ENCODE assay signal across 12 mouse cellular contexts in the genomic region with DNA sequence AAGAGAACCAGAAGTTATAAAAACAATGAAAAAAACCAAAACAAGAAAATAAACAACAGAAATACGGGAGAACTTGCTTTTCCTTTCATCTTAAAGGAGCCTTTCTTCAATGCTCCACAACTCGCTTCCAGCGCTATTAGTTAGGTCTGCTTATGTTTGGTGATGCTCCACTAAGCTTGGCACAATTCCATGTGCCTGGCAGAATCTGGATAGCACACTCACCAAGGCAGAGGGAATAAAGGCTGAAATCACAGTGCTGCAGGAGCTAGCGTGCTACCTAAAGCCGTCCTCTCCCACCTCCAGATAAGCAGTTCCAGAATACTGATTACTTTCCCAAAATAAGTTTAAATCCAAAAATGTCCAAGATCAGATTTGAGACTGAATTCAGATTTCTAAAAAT. TPM values are rescaled to one million over a fixed set of nuclear protein-coding genes. Genes with fewer than 3 reads are reported as not detected.
DNase-seq lines count a peak whose midpoint lies in the region; ATAC-seq and TF ChIP-seq lines count a peak whose summit lies in the region.
"Had no signal": no experiment of that assay in that cellular context is flagged by ENCODE, and none has a peak within 500 bp of the region (broad histone marks: within the 10 kb centered on the region; RNA-seq: fewer than 3 reads in every experiment).

No protein-coding gene starts in this region.

- DNase-seq in kidney, adult 2 months: peak; percentile 71
- peak; percentile 54 for DNase-seq in cerebellum, adult 8-10 months
- peak; percentile 57 to 66 for DNase-seq in kidney, postnatal 25 days
- DNase-seq in left cerebral cortex, postnatal 4 days: peak; percentile 17
- DNase-seq in heart, adult 18-20 months: no peak
- DNase-seq: gastrocnemius, postnatal 14 days; liver, embryonic 13.5 days; thymus, adult 2 months had no signal

- H3K27ac ChIP-seq in kidney, adult 2 months (ENCODE audit: insufficient read depth, low read depth, low read length): no peak overlapping the region
- H3K27ac ChIP-seq in kidney, embryonic 16.5 days (ENCODE audit: low read length): no peak overlapping the region
- no peak overlapping the region for H3K27ac ChIP-seq in hindbrain, embryonic 16.5 days (ENCODE audit: low read depth, low read length)
- no peak overlapping the region for H3K27ac ChIP-seq in midbrain, embryonic 15.5 days
- H3K27ac ChIP-seq: liver, embryonic 13.5 days; neural tube, embryonic 12.5 days had no signal

- no peak for TF ChIP-seq POLR2A in kidney, adult 2 months (IDR thresholded peaks at IDR 0.05; ENCODE audit: low read depth, low read length)

- no peaks in the 10 kb centered on the region for H3K4me1 ChIP-seq in kidney, adult 2 months (ENCODE audit: control insufficient read depth, insufficient read depth, low read length)
- H3K4me1 ChIP-seq in kidney, embryonic 16.5 days (ENCODE audit: insufficient read depth, low read length): no peaks in the 10 kb centered on the region
- no peaks in the 10 kb centered on the region for H3K4me1 ChIP-seq in hindbrain, embryonic 16.5 days (ENCODE audit: control insufficient read depth, insufficient read depth, low read depth, low read length)
- H3K4me1 ChIP-seq in midbrain, embryonic 15.5 days: no peaks in the 10 kb centered on the region
- H3K4me1 ChIP-seq: liver, embryonic 13.5 days; neural tube, embryonic 12.5 days had no signal

- ATAC-seq in kidney, embryonic 16.5 days (ENCODE audit: low FRiP score, low TSS enrichment): no peak
- ATAC-seq in hindbrain, embryonic 16.5 days: no peak
- no peak for ATAC-seq in midbrain, embryonic 15.5 days (replicated peaks)

- H3K9me3 ChIP-seq in kidney, embryonic 16.5 days (ENCODE audit: low read length): no peaks in the 10 kb centered on the region
- no peaks in the 10 kb centered on the region for H3K9me3 ChIP-seq in hindbrain, embryonic 16.5 days (ENCODE audit: control insufficient read depth, low read length)
- no peaks in the 10 kb centered on the region for H3K9me3 ChIP-seq in midbrain, embryonic 15.5 days
- H3K9me3 ChIP-seq: liver, embryonic 13.5 days; neural tube, embryonic 12.5 days had no signal

- no peaks in the 10 kb centered on the region for H3K27me3 ChIP-seq in kidney, adult 2 months (replicated peaks; ENCODE audit: control insufficient read depth, insufficient read depth, low read length)
- H3K27me3 ChIP-seq in kidney, embryonic 16.5 days (ENCODE audit: insufficient read depth, low read length): no peaks in the 10 kb centered on the region
- no peaks in the 10 kb centered on the region for H3K27me3 ChIP-seq in hindbrain, embryonic 16.5 days (replicated peaks; ENCODE audit: control insufficient read depth, insufficient read depth, low read length)
- H3K27me3 ChIP-seq in midbrain, embryonic 15.5 days (replicated peaks): no peaks in the 10 kb centered on the region
- H3K27me3 ChIP-seq: liver, embryonic 13.5 days; neural tube, embryonic 12.5 days had no signal

- intact Hi-C loops in left cerebral cortex, postnatal 4 days (cut with DNase I): no loop called here

- H3K4me3 ChIP-seq in kidney, adult 2 months (ENCODE audit: insufficient read depth, low read depth, low read length): no peak overlapping the region
- H3K4me3 ChIP-seq in kidney, embryonic 16.5 days (ENCODE audit: low read length): no peak overlapping the region
- no peak overlapping the region for H3K4me3 ChIP-seq in hindbrain, embryonic 16.5 days (ENCODE audit: low read length)
- no peak overlapping the region for H3K4me3 ChIP-seq in midbrain, embryonic 15.5 days
- H3K4me3 ChIP-seq: liver, embryonic 13.5 days; neural tube, embryonic 12.5 days had no signal

- no peak for TF ChIP-seq CTCF in kidney, adult 2 months (conservative IDR thresholded peaks at IDR 0.05; ENCODE audit: insufficient read depth, insufficient read length, low read depth, low read length)

- no peak overlapping the region for H3K9ac ChIP-seq in kidney, embryonic 16.5 days (replicated peaks; ENCODE audit: low read length)
- no peak overlapping the region for H3K9ac ChIP-seq in hindbrain, embryonic 16.5 days (ENCODE audit: low read depth, low read length)
- H3K9ac ChIP-seq in midbrain, embryonic 15.5 days: no peak overlapping the region
- H3K9ac ChIP-seq: liver, embryonic 13.5 days; neural tube, embryonic 12.5 days had no signal

- H3K36me3 ChIP-seq in kidney, adult 2 months (ENCODE audit: control insufficient read depth, insufficient read depth, low read length): peaks cover 4% of the 10 kb centered on the region
- peaks cover 29% of the 10 kb centered on the region for H3K36me3 ChIP-seq in kidney, embryonic 16.5 days (ENCODE audit: insufficient read depth, low read length)
- peaks cover 19% of the 10 kb centered on the region for H3K36me3 ChIP-seq in hindbrain, embryonic 16.5 days (ENCODE audit: control insufficient read depth, insufficient read depth, low read length)
- H3K36me3 ChIP-seq in midbrain, embryonic 15.5 days (replicated peaks): peaks cover 19% of the 10 kb centered on the region

- WGBS in kidney, adult 2 months: 37% methylated on average over 5 of the region's 5 CpGs
- 84% methylated on average over 5 of the region's 5 CpGs for WGBS in kidney, embryonic 16.5 days
- WGBS in hindbrain, embryonic 16.5 days: 74% methylated on average over 5 of the region's 5 CpGs
- 79% methylated on average over 5 of the region's 5 CpGs for WGBS in midbrain, embryonic 15.5 days

- H3K4me2 ChIP-seq in kidney, embryonic 16.5 days (replicated peaks; ENCODE audit: low read depth, low read length): no peak overlapping the region
- H3K4me2 ChIP-seq in hindbrain, embryonic 16.5 days (ENCODE audit: low read length): no peak overlapping the region
- H3K4me2 ChIP-seq in midbrain, embryonic 15.5 days: no peak overlapping the region
- H3K4me2 ChIP-seq: liver, embryonic 13.5 days; neural tube, embryonic 12.5 days had no signal

RNA-seq across cellular contexts. Expression of gene Ubr1, which starts 19.3 kb away (rescaled TPM):
- polyA plus RNA-seq in kidney, adult 2 months (2012; rRNA removed): 22.0 and 23.0 TPM in 2 replicates
- 27.3 and 31.0 TPM in 2 replicates for polyA plus RNA-seq in kidney, embryonic 16.5 days (2015; fragmentation: Nextera tagmentation; extraction: Ambion mirVana)
- 10 to 100 TPM; 47.6 to 51.2 TPM for total RNA-seq in left cerebral cortex, postnatal 4 days (2021)
- total RNA-seq in heart, adult 18-20 months (2021): 10 to 100 TPM; 18.9 to 21.4 TPM
- 33.4 and 38.2 TPM in 2 replicates for polyA plus RNA-seq in hindbrain, embryonic 16.5 days (2015; fragmentation: Nextera tagmentation; extraction: Ambion mirVana)
- polyA plus RNA-seq in midbrain, embryonic 15.5 days (2015; fragmentation: Nextera tagmentation; extraction: Ambion mirVana): 33.5 and 38.5 TPM in 2 replicates

RNA-seq across cellular contexts. Expression of gene Tmem62, which starts 25.6 kb away (rescaled TPM):
- polyA plus RNA-seq in kidney, adult 2 months (2012; rRNA removed): 9.2 and 10.0 TPM in 2 replicates
- polyA plus RNA-seq in kidney, embryonic 16.5 days (2015; fragmentation: Nextera tagmentation; extraction: Ambion mirVana): 5.3 and 5.8 TPM in 2 replicates
- 10 to 100 TPM; 17.9 to 19.0 TPM for total RNA-seq in left cerebral cortex, postnatal 4 days (2021)
- 1 to 10 TPM; 3.3 to 3.5 TPM for total RNA-seq in heart, adult 18-20 months (2021)
- 14.3 and 16.3 TPM in 2 replicates for polyA plus RNA-seq in hindbrain, embryonic 16.5 days (2015; fragmentation: Nextera tagmentation; extraction: Ambion mirVana)
- 14.6 and 15.0 TPM in 2 replicates for polyA plus RNA-seq in midbrain, embryonic 15.5 days (2015; fragmentation: Nextera tagmentation; extraction: Ambion mirVana)

RNA-seq across cellular contexts. Expression of gene Ccndbp1, which starts 57.0 kb away (rescaled TPM):
- 34.5 and 40.7 TPM in 2 replicates for polyA plus RNA-seq in kidney, adult 2 months (2012; rRNA removed)
- 49.3 and 55.6 TPM in 2 replicates for polyA plus RNA-seq in kidney, embryonic 16.5 days (2015; fragmentation: Nextera tagmentation; extraction: Ambion mirVana)
- total RNA-seq in left cerebral cortex, postnatal 4 days (2021): 10 to 100 TPM; 55.8 to 59.1 TPM
- 10 to 100 TPM; 32.5 to 35.2 TPM for total RNA-seq in heart, adult 18-20 months (2021)
- polyA plus RNA-seq in hindbrain, embryonic 16.5 days (2015; fragmentation: Nextera tagmentation; extraction: Ambion mirVana): 78.2 and 80.5 TPM in 2 replicates
- 77.7 and 79.4 TPM in 2 replicates for polyA plus RNA-seq in midbrain, embryonic 15.5 days (2015; fragmentation: Nextera tagmentation; extraction: Ambion mirVana)

Comparison
In these comparisons a context has a peak if more than half of its experiments do, and no peak if none do; other contexts are left out.
1. DNase-seq: peak in kidney, adult 2 months (single experiment), cerebellum, adult 8-10 months (single experiment), kidney, postnatal 25 days (2 of 2) and left cerebral cortex, postnatal 4 days (single experiment); none in heart, adult 18-20 months (0 of 2).